Mouse (Mus musculus): Measurements from ENCODE around the gene Pgghg. TPM values are rescaled to one million over a fixed set of nuclear protein-coding genes. Genes with fewer than 3 reads are reported as not detected.

Pgghg gene
- polyA plus RNA-seq, 1 experiment, result 9.7 TPM

- TF ChIP-seq EP300 (IDR thresholded peaks at IDR 0.05; ENCODE audit: insufficient read depth, low read depth, low read length) (peak; percentile 67; the same call in 1 of the 2 replicates), POLR2A (IDR thresholded peaks at IDR 0.05; ENCODE audit: insufficient read depth, low read length) (no peak), CTCF (IDR thresholded peaks at IDR 0.05; ENCODE audit: low read depth, low read length) (peak; percentile 84)
- no peaks in the 10 kb centered on the region for H3K27me3 ChIP-seq (ENCODE audit: control insufficient read depth, insufficient read depth, low read length, poor library complexity, severe bottlenecking)
- H3K36me3 ChIP-seq (ENCODE audit: control insufficient read depth, insufficient read depth, low read length, poor library complexity, severe bottlenecking), result no peaks in the 10 kb centered on the region
- no peak overlapping the region for H3K9ac ChIP-seq (ENCODE audit: low read depth, poor library complexity, severe bottlenecking)
- no peak overlapping the region for H3K27ac ChIP-seq (ENCODE audit: insufficient read depth, low read length)
- peak overlapping the region; percentile 34 for H3K4me3 ChIP-seq (ENCODE audit: low read depth, low read length)
- peaks cover 3% of the 10 kb centered on the region for H3K4me1 ChIP-seq (ENCODE audit: control insufficient read depth, insufficient read depth, low read length)
- no peaks in the 10 kb centered on the region for H3K9me3 ChIP-seq (replicated peaks; ENCODE audit: control insufficient read depth, insufficient read depth, low read length, poor library complexity, severe bottlenecking)
These were observed 32.5 kb upstream of the Pgghg start for GRCm38 (mm10) chr7:140908634-140909107.

DNA sequence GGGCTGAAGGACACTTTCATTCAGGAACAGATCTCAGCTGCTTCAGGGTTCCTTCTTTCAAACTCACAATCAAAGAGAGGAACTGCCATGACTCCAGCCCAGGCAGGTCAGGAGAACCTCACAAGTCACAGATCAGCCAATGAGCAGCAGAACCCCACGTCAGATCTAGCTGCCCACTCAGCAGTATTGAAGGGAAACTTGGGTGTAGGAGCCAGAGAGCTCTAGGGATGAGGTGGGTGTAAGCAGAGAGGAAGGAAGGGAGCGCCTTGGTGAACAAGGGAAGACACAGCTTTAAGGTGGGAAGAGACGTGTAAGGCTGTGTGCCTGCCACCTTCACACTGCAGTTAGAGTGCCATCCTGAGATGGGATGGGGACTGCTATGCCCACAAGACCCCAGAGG, 28.9 kb upstream of the Pgghg start:
- H3K36me3 ChIP-seq (ENCODE audit: control insufficient read depth, insufficient read depth, low read length, poor library complexity, severe bottlenecking), result no peaks in the 10 kb centered on the region
- no peaks in the 10 kb centered on the region for H3K27me3 ChIP-seq (ENCODE audit: control insufficient read depth, insufficient read depth, low read length, poor library complexity, severe bottlenecking)
- no peak overlapping the region for H3K9ac ChIP-seq (ENCODE audit: low read depth, poor library complexity, severe bottlenecking)
- H3K27ac ChIP-seq (ENCODE audit: insufficient read depth, low read length), result no peak overlapping the region
- H3K4me3 ChIP-seq (ENCODE audit: low read depth, low read length), result no peak overlapping the region
- TF ChIP-seq POLR2A (IDR thresholded peaks at IDR 0.05; ENCODE audit: insufficient read depth, low read length) (no peak), EP300 (IDR thresholded peaks at IDR 0.05; ENCODE audit: insufficient read depth, low read depth, low read length) (no peak), CTCF (IDR thresholded peaks at IDR 0.05; ENCODE audit: low read depth, low read length) (no peak)
- H3K9me3 ChIP-seq (replicated peaks; ENCODE audit: control insufficient read depth, insufficient read depth, low read length, poor library complexity, severe bottlenecking), result no peaks in the 10 kb centered on the region
- H3K4me1 ChIP-seq (ENCODE audit: control insufficient read depth, insufficient read depth, low read length), result peaks cover 3% of the 10 kb centered on the region

DNA sequence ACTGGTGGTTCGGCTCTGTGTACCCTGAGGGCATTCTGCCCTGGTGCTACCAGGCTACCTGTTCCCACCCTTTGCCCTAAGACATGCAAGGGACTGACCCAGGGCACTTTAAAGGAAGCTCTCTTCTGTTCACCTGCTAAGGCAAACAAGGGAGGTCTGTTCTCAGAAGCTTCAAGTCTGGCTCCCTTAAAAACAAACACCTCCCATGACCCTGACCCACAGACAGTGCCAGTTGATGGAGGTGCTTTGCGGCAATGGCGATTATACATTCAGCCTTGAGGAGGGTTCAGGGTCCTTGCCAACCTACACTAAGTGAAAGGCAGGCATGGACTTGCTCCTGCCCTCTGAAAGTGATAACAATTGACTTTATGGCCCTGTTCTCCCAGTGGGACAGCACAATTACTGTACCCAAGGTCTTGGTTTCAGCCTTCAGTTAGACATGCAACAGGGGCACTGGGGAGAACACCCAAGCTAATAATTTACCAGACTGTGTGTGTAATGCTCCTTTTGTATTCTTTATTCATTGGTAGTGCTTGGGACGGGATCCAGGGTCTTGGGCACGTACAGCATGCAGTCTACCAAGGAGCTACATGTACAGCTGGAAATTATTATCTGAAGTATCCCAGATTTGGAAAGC, 28.2 kb upstream of the Pgghg start:
- peaks cover 3% of the 10 kb centered on the region for H3K4me1 ChIP-seq (ENCODE audit: control insufficient read depth, insufficient read depth, low read length)
- H3K36me3 ChIP-seq (ENCODE audit: control insufficient read depth, insufficient read depth, low read length, poor library complexity, severe bottlenecking), result no peaks in the 10 kb centered on the region
- H3K9me3 ChIP-seq (replicated peaks; ENCODE audit: control insufficient read depth, insufficient read depth, low read length, poor library complexity, severe bottlenecking), result no peaks in the 10 kb centered on the region
- no peak overlapping the region for H3K4me3 ChIP-seq (ENCODE audit: low read depth, low read length)
- TF ChIP-seq EP300 (IDR thresholded peaks at IDR 0.05; ENCODE audit: insufficient read depth, low read depth, low read length), result no peak
- no peak for TF ChIP-seq POLR2A (IDR thresholded peaks at IDR 0.05; ENCODE audit: insufficient read depth, low read length)
- no peak for TF ChIP-seq CTCF (IDR thresholded peaks at IDR 0.05; ENCODE audit: low read depth, low read length)
- H3K27ac ChIP-seq (ENCODE audit: insufficient read depth, low read length), result no peak overlapping the region
- no peak overlapping the region for H3K9ac ChIP-seq (ENCODE audit: low read depth, poor library complexity, severe bottlenecking)
- no peaks in the 10 kb centered on the region for H3K27me3 ChIP-seq (ENCODE audit: control insufficient read depth, insufficient read depth, low read length, poor library complexity, severe bottlenecking)

GRCm38 (mm10) chr7:140914031-140914690, 27.0 kb upstream of the Pgghg start:
- Histone ChIP-seq H3K9me3 (replicated peaks; ENCODE audit: control insufficient read depth, insufficient read depth, low read length, poor library complexity, severe bottlenecking) (no peaks in the 10 kb centered on the region), H3K27ac (ENCODE audit: insufficient read depth, low read length) (no peak overlapping the region), H3K4me1 (ENCODE audit: control insufficient read depth, insufficient read depth, low read length) (peaks cover 3% of the 10 kb centered on the region), H3K9ac (ENCODE audit: low read depth, poor library complexity, severe bottlenecking) (no peak overlapping the region), H3K36me3 (ENCODE audit: control insufficient read depth, insufficient read depth, low read length, poor library complexity, severe bottlenecking) (no peaks in the 10 kb centered on the region), H3K27me3 (ENCODE audit: control insufficient read depth, insufficient read depth, low read length, poor library complexity, severe bottlenecking) (no peaks in the 10 kb centered on the region), H3K4me3 (ENCODE audit: low read depth, low read length) (no peak overlapping the region)
- TF ChIP-seq POLR2A (IDR thresholded peaks at IDR 0.05; ENCODE audit: insufficient read depth, low read length) (no peak), EP300 (IDR thresholded peaks at IDR 0.05; ENCODE audit: insufficient read depth, low read depth, low read length) (no peak), CTCF (IDR thresholded peaks at IDR 0.05; ENCODE audit: low read depth, low read length) (no peak)

DNA sequence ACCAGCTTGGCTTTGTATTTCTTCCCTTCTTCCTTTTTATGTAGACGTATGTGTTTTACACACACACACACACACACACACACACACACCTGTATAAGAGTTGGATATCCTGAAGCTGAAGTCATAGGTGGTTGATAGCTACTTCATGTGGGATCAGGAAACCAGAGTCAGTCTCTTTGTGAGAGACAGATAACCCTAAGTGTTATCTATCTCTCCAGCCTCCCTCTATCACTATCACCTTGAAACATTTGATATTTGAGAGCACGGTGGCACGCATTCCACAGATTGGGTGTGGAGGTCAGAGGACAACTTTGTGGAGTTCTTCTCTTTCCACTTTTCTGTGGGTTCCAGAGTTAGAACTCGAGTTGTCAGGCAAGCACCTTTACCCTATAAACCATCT, 21.3 kb upstream of the Pgghg start:
- H3K27me3 ChIP-seq (ENCODE audit: control insufficient read depth, insufficient read depth, low read length, poor library complexity, severe bottlenecking), result no peaks in the 10 kb centered on the region
- no peak for TF ChIP-seq POLR2A (IDR thresholded peaks at IDR 0.05; ENCODE audit: insufficient read depth, low read length)
- TF ChIP-seq CTCF (IDR thresholded peaks at IDR 0.05; ENCODE audit: low read depth, low read length), result no peak
- no peak for TF ChIP-seq EP300 (IDR thresholded peaks at IDR 0.05; ENCODE audit: insufficient read depth, low read depth, low read length)

GRCm38 (mm10) chr7:140920418-140921029, 20.7 kb upstream of the Pgghg start, which contains the start of gene Nlrp6:
Gene Nlrp6, plus strand, starts transcription at chr7:140920902.
- Histone ChIP-seq H3K9me3 (replicated peaks; ENCODE audit: control insufficient read depth, insufficient read depth, low read length, poor library complexity, severe bottlenecking) (no peaks in the 10 kb centered on the region), H3K9ac (ENCODE audit: low read depth, poor library complexity, severe bottlenecking) (no peak within 1 kb of the TSS), H3K27me3 (ENCODE audit: control insufficient read depth, insufficient read depth, low read length, poor library complexity, severe bottlenecking) (no peaks in the 10 kb centered on the region), H3K36me3 (ENCODE audit: control insufficient read depth, insufficient read depth, low read length, poor library complexity, severe bottlenecking) (no peaks in the 10 kb centered on the region), H3K4me3 (ENCODE audit: low read depth, low read length) (no peak within 1 kb of the TSS), H3K27ac (ENCODE audit: insufficient read depth, low read length) (no peak within 1 kb of the TSS), H3K4me1 (ENCODE audit: control insufficient read depth, insufficient read depth, low read length) (no peaks in the 10 kb centered on the region)
- TF ChIP-seq CTCF (IDR thresholded peaks at IDR 0.05; ENCODE audit: low read depth, low read length), result no peak
- no peak for TF ChIP-seq EP300 (IDR thresholded peaks at IDR 0.05; ENCODE audit: insufficient read depth, low read depth, low read length)
- no peak for TF ChIP-seq POLR2A (IDR thresholded peaks at IDR 0.05; ENCODE audit: insufficient read depth, low read length)

More for the DNA sequence above, 21.3 kb upstream of the Pgghg start:
- H3K36me3 ChIP-seq (ENCODE audit: control insufficient read depth, insufficient read depth, low read length, poor library complexity, severe bottlenecking), result no peaks in the 10 kb centered on the region
- no peak overlapping the region for H3K9ac ChIP-seq (ENCODE audit: low read depth, poor library complexity, severe bottlenecking)
- no peak overlapping the region for H3K27ac ChIP-seq (ENCODE audit: insufficient read depth, low read length)
- no peaks in the 10 kb centered on the region for H3K9me3 ChIP-seq (replicated peaks; ENCODE audit: control insufficient read depth, insufficient read depth, low read length, poor library complexity, severe bottlenecking)
- H3K4me3 ChIP-seq (ENCODE audit: low read depth, low read length), result no peak overlapping the region
- no peaks in the 10 kb centered on the region for H3K4me1 ChIP-seq (ENCODE audit: control insufficient read depth, insufficient read depth, low read length)

Measured in ES-Bruce4 (cell line).